Mouse (Mus musculus): ENCODE measurements around the gene Ly6g6d.

GRCm38 (mm10) chr17:35039121-35039873 lies 38.6 kb downstream of the Ly6g6d start:
- TF ChIP-seq POLR2A (IDR thresholded peaks at IDR 0.05; ENCODE audit: low read depth, low read length) (no peak), CTCF (IDR thresholded peaks at IDR 0.05; ENCODE audit: extremely low read depth, insufficient read depth, insufficient read length, insufficient replicate concordance) (no peak)

All from spleen, adult 2 months (tissue).